Mouse (Mus musculus) retina, embryonic 14.5 days (tissue): ENCODE data around the gene Ndufs7.

Experiments
- DNase-seq: peaks from one replicate; pipeline ENCODE4 v3.0.0-alpha.2; 2015; ENCODE audit warnings: low spot score

The Ndufs7 gene

DNA sequence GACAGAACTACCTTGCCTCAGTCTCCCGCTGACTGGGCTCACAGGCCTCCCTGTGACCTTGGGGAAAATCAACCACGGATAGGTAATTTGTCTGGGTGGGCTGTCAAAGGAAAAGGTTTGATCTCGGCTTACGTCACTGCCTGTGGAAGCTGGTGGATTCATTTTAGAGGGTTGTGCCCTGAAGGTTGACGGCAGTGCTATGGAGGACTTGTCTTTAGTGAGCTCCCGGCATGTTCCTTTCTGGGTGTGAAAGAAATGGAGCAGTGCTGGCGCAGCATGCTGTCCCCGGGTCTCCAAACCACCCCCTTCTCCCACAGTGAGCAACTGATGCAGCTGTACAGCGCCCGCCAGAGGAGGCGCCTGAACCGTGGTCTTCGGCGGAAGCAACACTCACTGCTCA is 44.4 kb downstream of the Ndufs7 start:
- DNase-seq: no peak

GRCm38 (mm10) chr10:80294311-80294710 is 45.4 kb downstream of the Ndufs7 start:
- DNase-seq: no peak

DNA sequence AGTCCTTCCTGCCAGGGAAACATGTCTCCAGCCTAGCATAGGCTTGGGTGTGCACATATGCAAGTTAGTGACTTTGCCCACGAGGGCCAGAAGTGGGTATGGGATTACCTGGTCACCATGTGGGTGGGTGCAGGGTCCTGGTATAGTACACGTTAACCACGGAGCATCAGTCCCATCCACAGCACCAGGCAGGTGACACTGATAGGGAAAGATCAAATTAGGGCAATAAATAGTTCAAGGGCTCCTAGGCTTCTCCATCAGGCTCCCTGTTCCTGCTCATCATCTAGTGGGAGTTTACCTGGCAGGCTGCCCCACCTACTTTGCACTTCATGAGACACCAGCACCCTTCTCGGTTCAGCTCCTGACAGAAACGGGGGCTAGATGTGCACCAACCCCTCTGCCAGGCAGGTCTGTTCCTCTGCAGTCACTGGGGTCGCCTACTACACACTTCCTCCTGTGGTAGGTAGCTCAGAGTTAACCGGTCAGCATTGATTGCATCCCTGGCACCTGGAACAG is 45.9 kb downstream of the Ndufs7 start:
- DNase-seq: no peak

DNA sequence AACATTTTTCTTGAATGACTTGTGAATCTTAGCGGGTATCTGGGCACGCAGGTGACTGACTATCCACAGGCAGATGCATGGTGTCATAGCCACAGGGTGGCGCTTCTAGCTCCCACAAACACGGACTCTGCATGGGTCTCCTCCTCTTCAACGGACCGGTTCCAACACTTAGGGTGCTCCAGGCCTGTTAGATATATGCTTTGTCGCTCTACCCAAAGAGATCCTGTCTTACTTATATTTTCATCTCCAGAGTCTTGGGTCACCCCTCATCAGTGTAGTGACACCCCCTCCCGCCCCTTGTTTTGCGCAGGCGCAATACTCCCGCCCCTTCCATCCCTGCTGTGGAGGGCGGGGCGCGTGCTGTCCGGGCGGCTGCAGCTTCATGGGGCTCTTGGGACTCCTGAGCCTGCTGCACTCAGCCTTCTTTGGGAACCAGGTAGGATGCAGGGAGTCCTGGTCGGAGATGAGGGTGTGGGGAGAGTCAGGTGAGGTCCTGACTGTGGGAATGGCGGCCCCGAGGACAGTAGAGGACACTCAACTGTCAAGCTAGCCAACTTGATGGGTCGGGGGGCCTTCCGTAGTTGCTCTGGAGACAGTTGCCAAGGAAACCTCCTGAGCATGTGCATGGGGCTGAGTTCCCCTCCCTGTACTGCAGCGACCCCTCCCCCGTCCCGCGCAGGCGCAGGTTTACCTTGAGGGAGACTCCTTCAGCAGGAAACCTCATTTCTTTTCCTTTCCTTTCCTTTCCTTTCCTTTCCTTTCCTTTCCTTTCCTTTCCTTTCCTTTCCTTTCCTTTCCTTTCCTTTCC is 46.9 kb downstream of the Ndufs7 start, which contains the start of gene Apc2:
Gene Apc2, plus strand, starts transcription at position 360 of the 808 bp plus-strand sequence.
- DNase-seq: peak; percentile 83

DNA sequence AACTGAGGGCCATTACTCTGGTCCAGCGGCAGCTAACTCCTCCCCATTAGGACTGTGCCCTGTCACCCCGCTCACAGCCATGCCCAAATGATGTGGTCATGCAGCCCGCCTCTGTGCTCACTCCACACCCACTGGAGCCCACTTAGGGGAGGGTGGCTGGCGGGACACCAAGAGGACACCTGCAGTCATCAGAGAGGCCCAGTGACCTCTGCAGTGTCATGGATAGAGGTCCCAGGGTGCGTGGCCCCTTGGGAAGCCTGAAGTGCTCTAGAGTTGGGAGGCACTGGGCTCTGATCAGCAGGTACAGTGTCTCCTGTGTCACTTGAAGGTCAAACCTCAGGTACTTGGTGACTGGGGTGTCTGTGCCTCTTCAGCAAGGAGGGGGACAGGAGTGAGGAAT is 47.9 kb downstream of the Ndufs7 start:
- no peak for DNase-seq

GRCm38 (mm10) chr10:80297526-80298133 is 48.7 kb downstream of the Ndufs7 start:
- DNase-seq: no peak

- DNase-seq: peak; percentile 91
These were observed 49.8 kb downstream of the Ndufs7 start for GRCm38 (mm10) chr10:80298571-80299281.

- peak; percentile 58 for DNase-seq
These were observed 50.4 kb downstream of the Ndufs7 start for GRCm38 (mm10) chr10:80299301-80299700.

- DNase-seq: no peak
These were observed 50.9 kb downstream of the Ndufs7 start for GRCm38 (mm10) chr10:80299824-80300223.

GRCm38 (mm10) chr10:80300672-80301181 is 51.8 kb downstream of the Ndufs7 start:
- peak; percentile 53 for DNase-seq

DNA sequence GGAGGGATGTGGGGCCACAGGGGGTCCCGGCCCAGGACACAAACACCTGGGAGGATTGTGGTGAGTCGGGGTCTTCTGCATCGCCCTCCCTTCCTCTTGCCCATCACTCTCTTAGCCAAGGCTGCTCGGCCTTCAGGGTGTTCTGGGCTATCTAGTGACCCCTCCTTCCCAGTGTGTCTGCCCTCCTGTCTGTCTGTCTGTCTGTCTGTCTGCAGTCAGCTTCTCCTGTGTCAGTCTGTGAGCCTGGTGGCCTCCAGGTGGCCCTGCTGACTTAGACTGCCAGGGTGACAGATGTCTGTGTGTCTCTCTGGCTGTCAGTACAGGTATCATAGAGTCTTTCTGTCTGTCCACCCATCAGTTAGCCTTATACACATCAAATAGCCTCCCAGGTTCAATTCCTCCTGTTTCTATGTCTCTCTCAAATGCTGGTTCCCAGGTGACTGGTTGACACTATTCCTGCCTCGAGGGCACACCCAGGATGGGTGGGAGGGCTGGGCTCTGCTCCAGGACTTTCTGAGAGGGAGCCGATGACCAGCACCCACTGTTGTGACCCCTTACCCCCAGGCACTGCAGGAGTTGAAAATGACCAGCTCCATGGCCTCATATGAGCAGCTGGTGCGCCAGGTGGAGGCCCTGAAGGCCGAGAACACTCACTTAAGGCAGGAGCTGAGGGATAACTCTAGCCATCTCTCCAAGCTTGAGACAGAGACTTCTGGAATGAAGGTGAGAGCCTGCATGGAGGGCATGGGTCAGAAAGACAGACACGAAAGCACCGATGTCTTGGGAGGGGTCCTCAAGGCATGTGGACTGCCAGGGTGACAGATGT is 52.5 kb downstream of the Ndufs7 start:
- DNase-seq: no peak

DNA sequence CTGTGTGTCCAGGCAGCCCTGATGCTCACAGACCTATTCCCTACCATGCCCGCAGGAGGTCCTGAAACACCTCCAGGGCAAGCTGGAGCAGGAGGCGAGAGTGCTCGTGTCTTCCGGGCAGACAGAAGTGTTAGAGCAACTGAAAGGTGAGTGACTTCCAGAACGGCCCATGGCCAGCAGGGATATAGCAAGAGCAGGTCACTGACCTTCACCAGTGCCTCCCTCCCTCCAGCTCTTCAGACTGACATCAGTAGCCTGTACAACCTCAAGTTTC is 53.1 kb downstream of the Ndufs7 start:
- no peak for DNase-seq

DNA sequence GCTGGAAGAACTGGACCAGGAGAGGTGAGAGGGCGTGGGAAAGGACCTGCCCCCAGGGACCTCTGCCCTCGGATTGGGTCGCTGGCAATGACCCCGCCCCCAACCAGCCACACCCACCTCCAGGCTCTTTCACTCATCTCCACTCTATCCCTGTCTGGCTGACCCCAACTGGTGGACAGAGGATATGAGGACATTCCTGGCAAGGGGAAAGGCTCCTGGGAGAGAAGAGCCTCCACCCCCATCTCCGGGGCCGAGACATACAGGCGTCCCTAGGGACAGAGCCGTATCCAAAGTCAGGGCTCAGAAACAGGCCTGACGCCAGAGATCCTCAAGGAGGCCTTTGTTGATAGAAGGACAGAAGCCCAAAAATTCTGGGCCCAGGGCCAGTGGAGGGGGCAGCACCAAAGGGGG is 53.6 kb downstream of the Ndufs7 start:
- DNase-seq: peak; percentile 60

GRCm38 (mm10) chr10:80304458-80304857 is 55.5 kb downstream of the Ndufs7 start:
- no peak for DNase-seq

GRCm38 (mm10) chr10:80304862-80305261 is 55.9 kb downstream of the Ndufs7 start:
- no peak for DNase-seq
